Mouse (Mus musculus) lung, adult 2 months (tissue): Measurements from ENCODE around the gene Tep1.

Experiments
- CTCF ChIP-seq: fragments of 200-500 bp; IDR thresholded peaks from 2 replicates; pipeline ENCODE4 v1.5.1; 2011; ENCODE audit warnings: mild to moderate bottlenecking, low read length, control low read depth; ENCODE audit not compliant: insufficient read depth
- POLR2A ChIP-seq: fragments of 200-500 bp; IDR thresholded peaks from 2 replicates; pipeline ENCODE4 v1.6.1; 2011; ENCODE audit warnings: low read depth, mild to moderate bottlenecking, control low read depth, low read length, borderline replicate concordance; ENCODE audit errors: extremely low read depth

DNA sequence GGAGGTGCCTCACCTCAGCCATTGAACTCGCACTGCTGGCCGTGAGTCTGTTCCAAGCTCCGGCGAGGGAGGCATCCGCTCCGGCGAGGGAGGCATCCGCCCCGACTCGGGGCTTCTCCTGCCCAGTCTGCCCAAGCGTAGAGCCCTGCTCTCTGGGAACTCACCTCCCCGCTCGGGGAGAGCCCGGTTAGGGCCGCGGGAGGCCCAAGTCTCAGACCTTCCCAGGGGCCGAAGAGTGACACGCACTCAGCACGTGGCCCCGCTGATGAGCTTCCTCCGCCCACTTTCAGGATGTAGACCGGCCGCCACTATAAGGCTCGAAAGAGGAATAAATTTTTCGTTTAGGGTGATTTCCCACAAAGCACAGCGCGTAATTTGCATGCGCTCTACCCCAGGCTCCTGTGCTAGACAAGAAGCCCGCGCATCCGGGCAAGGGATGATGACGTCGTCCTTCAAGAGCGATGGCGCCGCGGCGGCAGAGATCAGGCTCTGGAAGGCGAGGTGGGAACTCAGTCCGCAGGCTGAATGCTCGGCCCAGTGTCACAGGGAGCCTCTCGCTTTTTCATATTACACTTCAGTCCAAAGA, 62.8 kb downstream of the Tep1 start, which contains the start of the genes Ccnb1ip1 and Parp2:
- TF ChIP-seq POLR2A (peak; percentile 86), CTCF (no peak)
